Mouse (Mus musculus) limb, embryonic 10.5 days (tissue): ENCODE results near the gene Cib4. TPM values are rescaled to one million over a fixed set of nuclear protein-coding genes. Genes with fewer than 3 reads are reported as not detected.

Source experiments
- DNase-seq: peaks from one replicate; pipeline ENCODE4 v3.0.0-alpha.2; 2017; ENCODE audit warnings: low spot score
- H3K27ac ChIP-seq: fragments of 300-500 bp; sonication (generic); 2 replicates; pipeline ENCODE4 v1.5.1; 2016; ENCODE audit warnings: mild to moderate bottlenecking
- H3K27me3 ChIP-seq: fragments of 300-500 bp; sonication (generic); 2 replicates; pipeline ENCODE4 v1.6.1; 2016; ENCODE audit warnings: low read depth, mild to moderate bottlenecking; ENCODE audit not compliant: poor library complexity, severe bottlenecking
- H3K36me3 ChIP-seq: fragments of 300-500 bp; sonication (generic); 2 replicates; pipeline ENCODE4 v1.6.1; 2016; ENCODE audit warnings: mild to moderate bottlenecking, moderate library complexity
- H3K4me1 ChIP-seq: fragments of 300-500 bp; sonication (generic); 2 replicates; pipeline ENCODE4 v1.6.1; 2016
- H3K4me3 ChIP-seq: fragments of 300-500 bp; sonication (generic); 2 replicates; pipeline ENCODE4 v1.5.1; 2016; ENCODE audit warnings: mild to moderate bottlenecking, moderate library complexity
- H3K9me3 ChIP-seq: fragments of 300-500 bp; sonication (generic); replicated peaks from 2 replicates; pipeline ENCODE4 v1.6.1; 2016; ENCODE audit warnings: mild to moderate bottlenecking
- WGBS: fragments of 180-500 bp; shearing (Covaris S2); methylation state at CpG from one replicate; pipeline ENCODE4 v1.1.7; 2016; 5-methylcytosine and 5-hydroxymethylcytosine counted together
- polyA plus RNA-seq: library from polyadenylated mRNA; unstranded; fragments of >200 nt; fragmentation: Nextera tagmentation; extraction: Ambion mirVana; gene quantifications from 2 replicates; pipeline ENCODE4 v1.2.1, GENCODE M21; 2016

The Cib4 gene
- polyA plus RNA-seq, 1 experiment from 2014 or later = not detected

DNA sequence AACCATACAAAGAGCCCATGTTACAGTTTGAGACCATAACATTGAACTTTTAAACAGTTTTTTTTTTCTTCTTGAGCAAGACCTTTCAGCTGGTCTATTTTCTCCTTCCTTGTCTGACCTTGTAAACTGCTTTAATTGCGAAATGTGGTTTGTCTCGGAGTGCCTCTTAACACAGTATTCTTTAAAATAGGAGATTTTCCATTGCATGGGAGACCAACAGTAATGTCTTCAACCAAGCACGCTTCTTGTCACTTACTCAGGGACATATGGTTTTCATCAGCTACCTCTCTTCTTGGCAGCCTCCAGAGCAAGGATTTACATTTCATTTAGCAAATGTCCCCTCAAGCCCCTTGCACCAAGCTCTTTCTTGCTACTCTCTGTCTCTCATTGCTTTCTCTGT, 10.6 kb upstream of the Cib4 start:
- H3K27me3 ChIP-seq = no peaks in the 10 kb centered on the region
- WGBS = 61% methylated on average over 3 of the region's 3 CpGs
- no peak for DNase-seq
- H3K9me3 ChIP-seq = no peaks in the 10 kb centered on the region
- no peak overlapping the region for H3K27ac ChIP-seq
- no peaks in the 10 kb centered on the region for H3K36me3 ChIP-seq
- no peak overlapping the region for H3K4me3 ChIP-seq
- H3K4me1 ChIP-seq = peaks cover 11% of the 10 kb centered on the region

GRCm38 (mm10) chr5:30554981-30555380, 9.3 kb upstream of the Cib4 start:
- no peak for DNase-seq

GRCm38 (mm10) chr5:30553936-30554335, 8.3 kb upstream of the Cib4 start:
- no peaks in the 10 kb centered on the region for H3K9me3 ChIP-seq
- no peaks in the 10 kb centered on the region for H3K36me3 ChIP-seq
- no peak overlapping the region for H3K4me3 ChIP-seq
- DNase-seq = no peak
- no peak overlapping the region for H3K27ac ChIP-seq
- H3K4me1 ChIP-seq = peaks cover 24% of the 10 kb centered on the region
- WGBS = 94% methylated on average over 13 of the region's 13 CpGs
- H3K27me3 ChIP-seq = no peaks in the 10 kb centered on the region

More at GRCm38 (mm10) chr5:30554981-30555380, 9.3 kb upstream of the Cib4 start:
- no peaks in the 10 kb centered on the region for H3K36me3 ChIP-seq
- 77% methylated on average over 8 of the region's 8 CpGs for WGBS
- H3K4me3 ChIP-seq = no peak overlapping the region
- no peaks in the 10 kb centered on the region for H3K27me3 ChIP-seq
- H3K4me1 ChIP-seq = peaks cover 20% of the 10 kb centered on the region
- no peak overlapping the region for H3K27ac ChIP-seq
- H3K9me3 ChIP-seq = no peaks in the 10 kb centered on the region

- WGBS = 95% methylated on average over 6 of the region's 6 CpGs
- Histone ChIP-seq H3K4me1 (peaks cover 24% of the 10 kb centered on the region), H3K36me3 (no peaks in the 10 kb centered on the region), H3K27ac (no peak overlapping the region), H3K27me3 (no peaks in the 10 kb centered on the region), H3K9me3 (no peaks in the 10 kb centered on the region), H3K4me3 (no peak overlapping the region)
- DNase-seq = no peak
Observed at GRCm38 (mm10) chr5:30552006-30552405, 6.4 kb upstream of the Cib4 start.

DNA sequence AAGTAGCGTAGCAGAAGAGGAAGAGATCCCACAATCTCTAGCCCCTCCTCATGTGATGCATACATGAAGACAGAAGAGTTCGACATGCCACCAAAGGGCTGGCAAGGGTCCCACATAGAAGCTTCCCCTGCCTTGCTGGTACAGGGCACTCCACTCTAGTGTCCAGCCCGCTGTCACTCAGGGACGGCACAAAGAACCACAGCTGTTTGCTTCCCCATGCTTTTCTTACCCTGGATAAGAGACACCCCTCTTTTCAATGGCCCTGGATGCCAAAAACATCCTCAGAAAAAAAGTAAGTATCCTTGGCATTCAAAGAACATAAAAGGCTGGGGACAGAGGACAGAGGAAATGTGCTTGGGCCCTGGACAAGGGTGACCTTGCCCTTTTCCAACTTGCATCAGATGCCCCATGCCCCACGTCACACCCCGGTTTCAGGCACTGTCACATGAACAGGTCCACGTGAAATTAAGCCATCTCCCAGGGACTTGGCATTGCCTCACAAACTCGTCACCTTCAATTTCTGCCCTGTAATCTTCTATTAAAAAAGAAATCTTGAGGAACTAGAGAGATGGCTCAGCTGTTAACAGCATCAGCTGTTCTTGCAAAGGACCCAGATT, 5.5 kb upstream of the Cib4 start:
- Histone ChIP-seq H3K9me3 (no peaks in the 10 kb centered on the region), H3K36me3 (no peaks in the 10 kb centered on the region), H3K4me3 (no peak overlapping the region), H3K4me1 (peaks cover 17% of the 10 kb centered on the region), H3K27me3 (no peaks in the 10 kb centered on the region), H3K27ac (no peak overlapping the region)
- no peak for DNase-seq
- 90% methylated on average over 8 of the region's 8 CpGs for WGBS

GRCm38 (mm10) chr5:30550334-30551021, 4.8 kb upstream of the Cib4 start:
- no peak for DNase-seq
- Histone ChIP-seq H3K27ac (no peak overlapping the region), H3K9me3 (no peaks in the 10 kb centered on the region), H3K4me1 (peaks cover 14% of the 10 kb centered on the region), H3K27me3 (no peaks in the 10 kb centered on the region), H3K36me3 (no peaks in the 10 kb centered on the region), H3K4me3 (no peak overlapping the region)
- 64% methylated on average over 9 of the region's 9 CpGs for WGBS

DNA sequence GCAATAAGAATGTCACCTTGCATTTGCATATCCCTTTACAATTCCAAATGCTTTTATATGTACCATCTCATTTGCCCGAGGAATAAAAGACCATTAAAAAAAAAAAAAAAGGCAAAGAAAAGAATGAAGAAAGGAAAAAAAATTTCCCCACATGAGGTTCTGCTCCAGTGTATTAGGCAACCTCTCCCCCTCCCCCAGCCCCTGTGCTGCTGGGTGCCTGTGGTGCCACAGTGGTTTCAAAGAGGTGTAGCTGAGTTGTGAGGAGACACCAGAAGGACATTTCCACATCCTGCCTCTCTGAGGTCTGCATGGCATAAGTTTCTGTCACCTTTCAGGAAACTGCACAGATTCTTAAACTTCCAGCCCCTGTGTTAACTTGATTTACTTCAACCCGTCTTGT, 3.0 kb upstream of the Cib4 start:
- no peaks in the 10 kb centered on the region for H3K9me3 ChIP-seq
- no peak overlapping the region for H3K4me3 ChIP-seq
- 76% methylated on average over 2 of the region's 2 CpGs for WGBS
- H3K36me3 ChIP-seq = no peaks in the 10 kb centered on the region
- no peak overlapping the region for H3K27ac ChIP-seq
- DNase-seq = no peak
- no peaks in the 10 kb centered on the region for H3K27me3 ChIP-seq
- H3K4me1 ChIP-seq = peaks cover 14% of the 10 kb centered on the region

GRCm38 (mm10) chr5:30536051-30536570, 9.5 kb downstream of the Cib4 start:
- Histone ChIP-seq H3K4me3 (no peak overlapping the region), H3K27me3 (no peaks in the 10 kb centered on the region), H3K36me3 (no peaks in the 10 kb centered on the region), H3K4me1 (no peaks in the 10 kb centered on the region), H3K9me3 (no peaks in the 10 kb centered on the region), H3K27ac (no peak overlapping the region)
- WGBS = 70% methylated on average over 7 of the region's 7 CpGs
- DNase-seq = no peak

DNA sequence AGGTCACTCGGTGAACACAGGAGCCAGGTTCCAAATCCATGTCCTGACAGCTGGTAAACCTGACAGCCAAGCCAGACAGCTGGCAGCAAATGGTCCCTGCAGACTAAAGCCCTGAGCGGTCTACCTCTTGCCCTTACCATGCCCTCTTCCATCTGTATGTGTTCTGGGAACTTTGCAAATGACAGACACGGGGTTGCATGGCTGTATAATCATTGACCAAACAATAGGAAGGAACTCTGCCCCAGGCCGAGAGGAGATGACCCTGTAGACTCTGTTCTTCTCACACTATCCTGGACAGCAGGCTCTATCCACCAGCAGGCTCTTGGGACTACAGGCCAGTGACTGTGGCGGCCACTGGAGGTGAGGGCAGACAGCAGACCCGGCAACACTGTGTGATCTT, 11.0 kb downstream of the Cib4 start:
- Histone ChIP-seq H3K36me3 (no peaks in the 10 kb centered on the region), H3K4me3 (no peak overlapping the region), H3K27ac (no peak overlapping the region), H3K4me1 (no peaks in the 10 kb centered on the region), H3K27me3 (0 out of 2 replicates have a peak, but pooled peaks cover under 1% of the 10 kb centered on the region), H3K9me3 (no peaks in the 10 kb centered on the region)
- 84% methylated on average over 6 of the region's 6 CpGs for WGBS
- DNase-seq = no peak

- Histone ChIP-seq H3K4me1 (peaks cover 13% of the 10 kb centered on the region), H3K27me3 (peaks cover 25% of the 10 kb centered on the region), H3K36me3 (no peaks in the 10 kb centered on the region), H3K9me3 (no peaks in the 10 kb centered on the region), H3K4me3 (no peak overlapping the region), H3K27ac (no peak overlapping the region)
- DNase-seq = no peak
- 29% methylated on average over 4 of the region's 4 CpGs for WGBS
Observed at GRCm38 (mm10) chr5:30528906-30529305, 16.7 kb downstream of the Cib4 start.

DNA sequence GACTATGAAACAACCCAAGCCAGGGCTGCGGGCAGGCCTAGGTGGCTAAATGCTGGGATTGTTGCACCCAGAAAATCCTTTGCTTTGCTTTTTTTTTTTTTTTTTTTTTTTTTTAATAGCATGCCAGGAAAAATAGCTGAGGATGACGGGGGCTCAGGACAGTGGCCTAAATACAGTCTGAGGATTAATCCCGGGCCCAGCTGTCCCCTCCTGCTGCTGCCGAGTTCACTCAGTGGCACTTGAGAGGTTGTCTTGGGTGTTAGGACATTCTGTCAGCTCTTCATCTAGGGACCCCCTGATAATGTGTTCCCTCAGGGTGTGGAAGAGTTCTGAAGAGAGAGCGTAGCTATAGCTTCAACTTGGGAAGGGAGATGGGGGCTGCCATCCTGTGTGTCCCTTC, 18.5 kb downstream of the Cib4 start:
- H3K9me3 ChIP-seq = no peaks in the 10 kb centered on the region
- H3K4me1 ChIP-seq = peaks cover 13% of the 10 kb centered on the region
- H3K27me3 ChIP-seq = peaks cover 25% of the 10 kb centered on the region
- H3K4me3 ChIP-seq = no peak overlapping the region
- WGBS = 67% methylated on average over 5 of the region's 5 CpGs
- no peaks in the 10 kb centered on the region for H3K36me3 ChIP-seq
- no peak for DNase-seq
- no peak overlapping the region for H3K27ac ChIP-seq

GRCm38 (mm10) chr5:30525920-30526836, 19.5 kb downstream of the Cib4 start:
- no peaks in the 10 kb centered on the region for H3K36me3 ChIP-seq
- no peak overlapping the region for H3K27ac ChIP-seq
- H3K4me1 ChIP-seq = peaks cover 13% of the 10 kb centered on the region
- H3K27me3 ChIP-seq = peaks cover 25% of the 10 kb centered on the region
- WGBS = 14% methylated on average over 12 of the region's 12 CpGs
- H3K4me3 ChIP-seq = 0 out of 2 replicates have a peak overlapping the region, but pooled peaks have one; percentile 8
- H3K9me3 ChIP-seq = no peaks in the 10 kb centered on the region
- DNase-seq = peak; percentile 50

- H3K27me3 ChIP-seq = peaks cover 22% of the 10 kb centered on the region
- no peaks in the 10 kb centered on the region for H3K9me3 ChIP-seq
- no peak for DNase-seq
- no peak overlapping the region for H3K4me3 ChIP-seq
- H3K27ac ChIP-seq = no peak overlapping the region
- H3K36me3 ChIP-seq = no peaks in the 10 kb centered on the region
- 44% methylated on average over 3 of the region's 3 CpGs for whole genome bisulfite sequencing
- H3K4me1 ChIP-seq = peaks cover 23% of the 10 kb centered on the region
Observed at GRCm38 (mm10) chr5:30524213-30524612, 21.4 kb downstream of the Cib4 start.
